Comparison of ENCODE assay signal across 30 mouse cellular contexts in the genomic region with DNA sequence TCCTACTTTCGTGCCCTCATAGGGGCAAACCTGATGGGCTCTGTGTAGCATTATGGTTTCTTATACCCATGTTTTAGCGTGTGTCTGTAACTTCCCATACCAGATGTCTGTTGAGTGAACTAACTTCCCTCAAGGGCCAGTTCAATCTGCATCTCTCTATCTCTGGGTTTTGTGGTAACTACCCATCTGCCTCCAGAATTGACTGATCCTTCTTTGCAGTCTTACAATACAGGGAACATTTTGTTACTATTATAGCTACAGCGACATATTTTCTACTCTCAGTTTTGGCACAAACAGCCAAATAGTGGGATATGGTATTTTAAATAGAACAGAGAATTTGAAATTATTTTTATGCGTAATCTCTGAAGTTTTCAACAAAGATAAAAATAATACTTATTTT. TPM values are rescaled to one million over a fixed set of nuclear protein-coding genes. Genes with fewer than 3 reads are reported as not detected.
"Had no signal": no experiment of that assay in that cellular context is flagged by ENCODE, and none has a peak within 500 bp of the region (broad histone marks: within the 10 kb centered on the region; RNA-seq: fewer than 3 reads in every experiment).

No protein-coding gene starts in this region.

- H3K27me3 ChIP-seq: limb, embryonic 12.5 days; limb, embryonic 15.5 days; lung, embryonic 15.5 days had no signal

- DNase-seq: kidney, adult 18-20 months; kidney, postnatal 36 days; left cerebral cortex, postnatal 4 days; liver, postnatal 0 days; lung, postnatal 14 days; lung, postnatal 4 days; midbrain, embryonic 14.5 days; thymus, adult 2 months; thymus, postnatal 14 days had no signal

- H3K9me3 ChIP-seq: limb, embryonic 12.5 days; limb, embryonic 15.5 days; lung, embryonic 15.5 days had no signal

- H3K4me3 ChIP-seq: limb, embryonic 12.5 days; limb, embryonic 15.5 days; lung, embryonic 15.5 days had no signal

- H3K27ac ChIP-seq: kidney, postnatal 0 days; limb, embryonic 12.5 days; limb, embryonic 15.5 days; liver, embryonic 14.5 days; lung, embryonic 15.5 days had no signal

- H3K4me1 ChIP-seq: limb, embryonic 12.5 days; limb, embryonic 15.5 days; lung, embryonic 15.5 days had no signal

- H3K36me3 ChIP-seq: limb, embryonic 12.5 days; limb, embryonic 15.5 days; lung, embryonic 15.5 days had no signal

- H3K9ac ChIP-seq: limb, embryonic 12.5 days; limb, embryonic 15.5 days; liver, embryonic 14.5 days; liver, postnatal 0 days; lung, embryonic 15.5 days had no signal

RNA-seq across cellular contexts. Expression of gene 4933412E24Rik, which starts 6.2 kb away (rescaled TPM):
- total RNA-seq: layer of hippocampus, adult 18-20 months; left cerebral cortex, adult 8-10 months; left cerebral cortex, postnatal 14 days; left cerebral cortex, postnatal 4 days; megakaryocyte progenitor cell, adult 5-6 weeks; megakaryocyte-erythroid progenitor cell, adult 5-6 weeks; midbrain, postnatal 0 days had no signal
- polyA plus RNA-seq: inflammation-experienced regulatory T-cells, adult 6 months; intestine, embryonic 16.5 days; kidney, embryonic 14.5 days; kidney, postnatal 0 days; limb, embryonic 12.5 days; limb, embryonic 15.5 days; liver, embryonic 11.5 days; liver, embryonic 14.5 days; liver, postnatal 0 days; lung, embryonic 15.5 days; midbrain, embryonic 11.5 days; midbrain, embryonic 14.5 days; midbrain, postnatal 0 days; neural tube, embryonic 11.5 days; neural tube, embryonic 14.5 days; small intestine, adult 2 months; spleen, adult 2 months; stomach, embryonic 16.5 days; thymus, adult 2 months had no signal
